Mouse (Mus musculus): ENCODE data around the gene Ppp1r1c. TPM values are rescaled to one million over a fixed set of nuclear protein-coding genes. Genes with fewer than 3 reads are reported as not detected.

The Ppp1r1c gene
- polyA plus RNA-seq, 1 experiment from 2014 or later, result not detected

- H3K27ac ChIP-seq (replicated peaks in 1 of 2; ENCODE audit: control insufficient read depth in 1 of 2, insufficient read depth in 1 of 2, low read depth in 2 of 2, low read length in 2 of 2), result no peak overlapping the region
- ATAC-seq (ENCODE audit: insufficient number of reproducible peaks, insufficient read depth, low FRiP score, low read depth), result no peak
- H3K27me3 ChIP-seq (ENCODE audit: control insufficient read depth, insufficient read depth, low read length), result peaks cover 43% of the 10 kb centered on the region
- H3K36me3 ChIP-seq (ENCODE audit: control insufficient read depth, insufficient read depth, low read length), result no peaks in the 10 kb centered on the region
- H3K4me2 ChIP-seq (ENCODE audit: low read length), result no peak overlapping the region
- H3K9me3 ChIP-seq (ENCODE audit: control insufficient read depth, low read length), result no peaks in the 10 kb centered on the region
- H3K4me3 ChIP-seq (ENCODE audit: control insufficient read depth in 1 of 2, insufficient read depth in 1 of 2, low read depth in 1 of 2, low read length in 2 of 2), result no peak overlapping the region
- H3K9ac ChIP-seq (ENCODE audit: low read length), result no peak overlapping the region
- WGBS, result 68% methylated on average over 3 of the region's 3 CpGs
- no peaks in the 10 kb centered on the region for H3K4me1 ChIP-seq (ENCODE audit: control insufficient read depth in 2 of 2, insufficient read depth in 2 of 2, low read length in 2 of 2)
Observed at GRCm38 (mm10) chr2:79751685-79752084, 44.1 kb downstream of the Ppp1r1c start.

- Histone ChIP-seq H3K27ac (replicated peaks in 1 of 2; ENCODE audit: control insufficient read depth in 1 of 2, insufficient read depth in 1 of 2, low read depth in 2 of 2, low read length in 2 of 2) (no peak overlapping the region), H3K4me3 (ENCODE audit: control insufficient read depth in 1 of 2, insufficient read depth in 1 of 2, low read depth in 1 of 2, low read length in 2 of 2) (no peak overlapping the region), H3K9me3 (ENCODE audit: control insufficient read depth, low read length) (no peaks in the 10 kb centered on the region), H3K9ac (ENCODE audit: low read length) (no peak overlapping the region), H3K4me2 (ENCODE audit: low read length) (no peak overlapping the region), H3K36me3 (ENCODE audit: control insufficient read depth, insufficient read depth, low read length) (no peaks in the 10 kb centered on the region), H3K27me3 (ENCODE audit: control insufficient read depth, insufficient read depth, low read length) (peaks cover 3% of the 10 kb centered on the region; the same call in 1 of the 2 replicates), H3K4me1 (ENCODE audit: control insufficient read depth in 2 of 2, insufficient read depth in 2 of 2, low read length in 2 of 2) (no peaks in the 10 kb centered on the region)
- ATAC-seq (ENCODE audit: insufficient number of reproducible peaks, insufficient read depth, low FRiP score, low read depth), result no peak
- 72% methylated on average over 4 of the region's 4 CpGs for WGBS
Observed at GRCm38 (mm10) chr2:79760018-79760417, 52.4 kb downstream of the Ppp1r1c start.

- Histone ChIP-seq H3K9ac (ENCODE audit: low read length) (no peak overlapping the region), H3K27me3 (ENCODE audit: control insufficient read depth, insufficient read depth, low read length) (peaks cover 3% of the 10 kb centered on the region; the same call in 1 of the 2 replicates), H3K27ac (replicated peaks in 1 of 2; ENCODE audit: control insufficient read depth in 1 of 2, insufficient read depth in 1 of 2, low read depth in 2 of 2, low read length in 2 of 2) (no peak overlapping the region), H3K9me3 (ENCODE audit: control insufficient read depth, low read length) (no peaks in the 10 kb centered on the region), H3K4me1 (ENCODE audit: control insufficient read depth in 2 of 2, insufficient read depth in 2 of 2, low read length in 2 of 2) (no peaks in the 10 kb centered on the region), H3K4me3 (ENCODE audit: control insufficient read depth in 1 of 2, insufficient read depth in 1 of 2, low read depth in 1 of 2, low read length in 2 of 2) (no peak overlapping the region), H3K4me2 (ENCODE audit: low read length) (no peak overlapping the region), H3K36me3 (ENCODE audit: control insufficient read depth, insufficient read depth, low read length) (no peaks in the 10 kb centered on the region)
- 71% methylated on average over 6 of the region's 6 CpGs for WGBS
- ATAC-seq (ENCODE audit: insufficient number of reproducible peaks, insufficient read depth, low FRiP score, low read depth), result no peak
Observed at GRCm38 (mm10) chr2:79762723-79763388, 55.3 kb downstream of the Ppp1r1c start.

- no peak overlapping the region for H3K9ac ChIP-seq (ENCODE audit: low read length)
- H3K4me2 ChIP-seq (ENCODE audit: low read length), result no peak overlapping the region
- no peaks in the 10 kb centered on the region for H3K36me3 ChIP-seq (ENCODE audit: control insufficient read depth, insufficient read depth, low read length)
- H3K27me3 ChIP-seq (ENCODE audit: control insufficient read depth, insufficient read depth, low read length), result no peaks in the 10 kb centered on the region
- H3K4me1 ChIP-seq (ENCODE audit: control insufficient read depth in 2 of 2, insufficient read depth in 2 of 2, low read length in 2 of 2), result no peaks in the 10 kb centered on the region
- no peaks in the 10 kb centered on the region for H3K9me3 ChIP-seq (ENCODE audit: control insufficient read depth, low read length)
- no peak for ATAC-seq (ENCODE audit: insufficient number of reproducible peaks, insufficient read depth, low FRiP score, low read depth)
- WGBS, result 78% methylated on average over 3 of the region's 3 CpGs
- no peak overlapping the region for H3K4me3 ChIP-seq (ENCODE audit: control insufficient read depth in 1 of 2, insufficient read depth in 1 of 2, low read depth in 1 of 2, low read length in 2 of 2)
- no peak overlapping the region for H3K27ac ChIP-seq (replicated peaks in 1 of 2; ENCODE audit: control insufficient read depth in 1 of 2, insufficient read depth in 1 of 2, low read depth in 2 of 2, low read length in 2 of 2)
Observed at GRCm38 (mm10) chr2:79765032-79765431, 57.5 kb downstream of the Ppp1r1c start.

GRCm38 (mm10) chr2:79765723-79766122, 58.1 kb downstream of the Ppp1r1c start:
- no peak overlapping the region for H3K4me3 ChIP-seq (ENCODE audit: control insufficient read depth in 1 of 2, insufficient read depth in 1 of 2, low read depth in 1 of 2, low read length in 2 of 2)
- no peaks in the 10 kb centered on the region for H3K4me1 ChIP-seq (ENCODE audit: control insufficient read depth in 2 of 2, insufficient read depth in 2 of 2, low read length in 2 of 2)
- H3K9ac ChIP-seq (ENCODE audit: low read length), result no peak overlapping the region
- no peak for ATAC-seq (ENCODE audit: insufficient number of reproducible peaks, insufficient read depth, low FRiP score, low read depth)
- no peak overlapping the region for H3K27ac ChIP-seq (replicated peaks in 1 of 2; ENCODE audit: control insufficient read depth in 1 of 2, insufficient read depth in 1 of 2, low read depth in 2 of 2, low read length in 2 of 2)
- no peaks in the 10 kb centered on the region for H3K27me3 ChIP-seq (ENCODE audit: control insufficient read depth, insufficient read depth, low read length)
- H3K36me3 ChIP-seq (ENCODE audit: control insufficient read depth, insufficient read depth, low read length), result no peaks in the 10 kb centered on the region
- WGBS, result 71% methylated on average over 7 of the region's 7 CpGs
- H3K9me3 ChIP-seq (ENCODE audit: control insufficient read depth, low read length), result no peaks in the 10 kb centered on the region
- no peak overlapping the region for H3K4me2 ChIP-seq (ENCODE audit: low read length)

- Histone ChIP-seq H3K4me2 (ENCODE audit: low read length) (no peak overlapping the region), H3K9me3 (ENCODE audit: control insufficient read depth, low read length) (no peaks in the 10 kb centered on the region), H3K27ac (replicated peaks in 1 of 2; ENCODE audit: control insufficient read depth in 1 of 2, insufficient read depth in 1 of 2, low read depth in 2 of 2, low read length in 2 of 2) (no peak overlapping the region), H3K4me1 (ENCODE audit: control insufficient read depth in 2 of 2, insufficient read depth in 2 of 2, low read length in 2 of 2) (no peaks in the 10 kb centered on the region), H3K4me3 (ENCODE audit: control insufficient read depth in 1 of 2, insufficient read depth in 1 of 2, low read depth in 1 of 2, low read length in 2 of 2) (no peak overlapping the region), H3K36me3 (ENCODE audit: control insufficient read depth, insufficient read depth, low read length) (no peaks in the 10 kb centered on the region), H3K9ac (ENCODE audit: low read length) (no peak overlapping the region), H3K27me3 (ENCODE audit: control insufficient read depth, insufficient read depth, low read length) (no peaks in the 10 kb centered on the region)
- no peak for ATAC-seq (ENCODE audit: insufficient number of reproducible peaks, insufficient read depth, low FRiP score, low read depth)
- 95% methylated on average over 2 of the region's 2 CpGs for WGBS
Observed at GRCm38 (mm10) chr2:79768625-79769024, 61.0 kb downstream of the Ppp1r1c start.

GRCm38 (mm10) chr2:79770307-79770706, 62.7 kb downstream of the Ppp1r1c start:
- Histone ChIP-seq H3K4me1 (ENCODE audit: control insufficient read depth in 2 of 2, insufficient read depth in 2 of 2, low read length in 2 of 2) (peaks cover 0 to 2% of the 10 kb centered on the region in 2 experiments; a peak in 1 of 4 replicates), H3K9ac (ENCODE audit: low read length) (no peak overlapping the region), H3K4me3 (ENCODE audit: control insufficient read depth in 1 of 2, insufficient read depth in 1 of 2, low read depth in 1 of 2, low read length in 2 of 2) (no peak overlapping the region), H3K36me3 (ENCODE audit: control insufficient read depth, insufficient read depth, low read length) (no peaks in the 10 kb centered on the region), H3K27ac (replicated peaks in 1 of 2; ENCODE audit: control insufficient read depth in 1 of 2, insufficient read depth in 1 of 2, low read depth in 2 of 2, low read length in 2 of 2) (no peak overlapping the region), H3K9me3 (ENCODE audit: control insufficient read depth, low read length) (no peaks in the 10 kb centered on the region), H3K4me2 (ENCODE audit: low read length) (no peak overlapping the region), H3K27me3 (ENCODE audit: control insufficient read depth, insufficient read depth, low read length) (no peaks in the 10 kb centered on the region)
- WGBS, result 65% methylated on average over 3 of the region's 3 CpGs
- no peak for ATAC-seq (ENCODE audit: insufficient number of reproducible peaks, insufficient read depth, low FRiP score, low read depth)

- H3K27ac ChIP-seq (replicated peaks in 1 of 2; ENCODE audit: control insufficient read depth in 1 of 2, insufficient read depth in 1 of 2, low read depth in 2 of 2, low read length in 2 of 2), result no peak overlapping the region
- no peaks in the 10 kb centered on the region for H3K36me3 ChIP-seq (ENCODE audit: control insufficient read depth, insufficient read depth, low read length)
- H3K4me3 ChIP-seq (ENCODE audit: control insufficient read depth in 1 of 2, insufficient read depth in 1 of 2, low read depth in 1 of 2, low read length in 2 of 2), result no peak overlapping the region
- H3K27me3 ChIP-seq (ENCODE audit: control insufficient read depth, insufficient read depth, low read length), result no peaks in the 10 kb centered on the region
- no peak for ATAC-seq (ENCODE audit: insufficient number of reproducible peaks, insufficient read depth, low FRiP score, low read depth)
- H3K4me2 ChIP-seq (ENCODE audit: low read length), result no peak overlapping the region
- 2% methylated on average over 5 of the region's 5 CpGs for WGBS
- no peak overlapping the region for H3K9ac ChIP-seq (ENCODE audit: low read length)
- H3K4me1 ChIP-seq (ENCODE audit: control insufficient read depth in 2 of 2, insufficient read depth in 2 of 2, low read length in 2 of 2), result peaks cover 0 to 2% of the 10 kb centered on the region in 2 experiments; a peak in 1 of 4 replicates
- no peaks in the 10 kb centered on the region for H3K9me3 ChIP-seq (ENCODE audit: control insufficient read depth, low read length)
Observed at GRCm38 (mm10) chr2:79774372-79774771, 66.8 kb downstream of the Ppp1r1c start.
